Mouse (Mus musculus) E14TG2a.4 (cell line): Measurements from ENCODE around the gene Ythdf2.
A peak's percentile ranks its signal among the peaks of the same experiment; 100 is the strongest.

Source experiments
- H3K27me3 ChIP-seq: 2 replicates; pipeline ENCODE4 v1.6.1; 2014; ENCODE audit warnings: low read length, control low read depth; ENCODE audit not compliant: insufficient read depth
- H3K36me3 ChIP-seq: 2 replicates; pipeline ENCODE4 v1.6.1; 2014; ENCODE audit warnings: low read length, control low read depth; ENCODE audit not compliant: insufficient read depth
- H3K4me1 ChIP-seq: replicated peaks from 2 replicates; pipeline ENCODE4 v1.6.1; 2014; ENCODE audit warnings: low read depth, low read length, control low read depth
- H3K4me3 ChIP-seq: replicated peaks from 2 replicates; pipeline ENCODE4 v1.5.1; 2014; ENCODE audit warnings: mild to moderate bottlenecking, low read length
- H3K9me3 ChIP-seq: 2 replicates; pipeline ENCODE4 v1.6.1; 2014; ENCODE audit warnings: low read length, control low read depth
- CTCF ChIP-seq: conservative IDR thresholded peaks from 2 replicates; pipeline ENCODE4 v1.5.1; 2014; ENCODE audit warnings: low read length
- NANOG ChIP-seq: IDR thresholded peaks from 2 replicates; pipeline ENCODE4 v1.6.1; 2014; ENCODE audit warnings: borderline replicate concordance, low read length, mixed read lengths
- POU5F1 ChIP-seq: IDR thresholded peaks from 2 replicates; pipeline ENCODE4 v1.6.1; 2014; ENCODE audit warnings: low read length, borderline replicate concordance

Gene Ythdf2

DNA sequence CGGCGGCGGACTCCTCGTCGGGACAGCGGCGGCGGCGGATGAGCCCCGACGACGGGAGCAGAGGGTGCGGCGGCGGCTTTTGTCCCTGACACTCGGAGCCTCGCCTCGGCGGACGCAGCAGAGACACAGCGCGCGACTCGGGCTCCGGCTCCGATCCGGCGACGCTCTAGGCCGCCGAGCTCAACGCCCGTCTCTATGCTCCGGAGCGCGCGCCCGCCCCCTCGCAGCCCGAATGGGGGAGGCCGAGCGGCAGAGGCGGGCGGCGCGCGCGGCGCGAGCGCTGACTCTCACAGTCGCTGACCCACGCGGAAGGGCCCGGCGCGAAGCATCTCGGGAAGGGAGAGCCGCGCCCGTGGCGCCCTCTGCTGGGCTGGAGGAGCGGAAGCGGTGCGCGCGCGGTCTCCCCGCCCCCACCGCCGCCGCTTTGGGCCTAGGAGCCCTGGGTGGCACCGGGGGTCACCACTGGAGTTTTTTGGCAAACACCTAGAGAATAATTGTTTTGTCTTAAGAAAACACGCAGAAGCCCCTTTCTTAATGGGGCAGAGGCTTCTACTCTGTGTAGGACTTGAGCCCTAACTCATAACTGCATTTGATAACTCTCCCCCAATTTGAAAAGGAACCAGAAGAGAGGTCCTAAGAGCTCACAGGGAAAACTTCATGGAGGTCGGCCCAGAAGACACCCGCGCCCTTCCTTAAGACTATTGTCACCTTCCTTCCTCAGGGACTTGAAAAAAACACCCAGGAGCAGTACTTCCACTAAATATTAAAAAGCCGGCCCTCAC, at the start of gene Ythdf2:
Gene Ythdf2, minus strand, starts transcription at position 351 of the 782 bp plus-strand sequence.
- Histone ChIP-seq H3K36me3 (peaks cover 35% of the 10 kb centered on the region), H3K9me3 (no peaks in the 10 kb centered on the region), H3K4me1 (peaks cover 43% of the 10 kb centered on the region), H3K27me3 (0 out of 2 replicates have a peak, but pooled peaks cover 4% of the 10 kb centered on the region), H3K4me3 (peak within 1 kb of the TSS; percentile 93)
- TF ChIP-seq POU5F1 (no peak), NANOG (no peak), CTCF (no peak)

DNA sequence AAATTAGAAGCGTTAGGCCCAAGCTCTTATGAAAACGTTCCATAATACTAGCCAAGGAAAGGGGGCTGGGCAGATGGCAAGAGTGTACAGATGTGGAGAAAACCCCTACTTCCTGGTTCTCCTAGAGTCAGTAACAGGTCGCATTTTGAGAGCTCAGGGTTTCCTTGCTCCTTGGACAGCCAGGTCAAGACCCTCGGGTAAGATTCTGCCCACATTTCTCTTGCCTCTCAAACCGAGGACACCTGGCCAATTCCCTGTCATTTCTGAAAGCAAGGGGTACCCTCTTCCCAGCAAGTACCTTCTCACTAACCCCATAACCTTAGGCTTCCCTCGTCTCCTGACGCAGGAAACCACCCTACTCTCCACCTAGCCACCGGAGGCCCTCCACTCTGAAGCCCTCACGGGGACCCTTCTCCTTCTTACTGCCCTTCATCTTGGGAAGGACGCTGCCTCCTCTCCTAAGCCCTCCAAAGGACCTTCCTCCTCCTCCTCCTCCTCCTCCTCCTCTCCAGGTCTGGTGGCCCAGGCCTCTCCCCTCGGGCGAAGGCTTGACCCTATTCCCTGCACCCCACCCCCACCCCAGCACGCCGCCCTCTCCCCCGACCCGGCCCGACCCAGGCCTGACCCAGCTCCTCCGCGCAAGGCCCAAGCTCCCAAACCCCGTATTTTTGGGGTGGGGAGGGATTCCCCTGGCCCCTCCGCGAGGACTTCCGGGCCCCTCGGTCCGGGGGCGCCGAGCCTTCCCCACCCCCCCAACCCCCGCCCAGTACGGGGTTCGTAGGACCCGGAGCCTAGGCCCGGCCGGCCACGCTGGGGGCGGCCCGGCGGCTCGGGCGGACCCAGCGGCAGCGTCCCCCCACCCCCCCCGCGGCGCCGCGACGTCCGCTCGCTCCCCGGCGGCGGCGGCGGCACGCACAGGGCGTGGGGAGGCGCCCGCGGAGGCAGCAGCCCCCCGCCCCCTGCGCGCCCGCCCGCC, 48.6 kb upstream of the Ythdf2 start:
- Histone ChIP-seq H3K36me3 (peaks cover 13% of the 10 kb centered on the region; the same call in 1 of the 2 replicates), H3K9me3 (peaks cover 5% of the 10 kb centered on the region; the same call in 1 of the 2 replicates), H3K4me3 (peak overlapping the region; percentile 85), H3K27me3 (no peaks in the 10 kb centered on the region), H3K4me1 (peaks cover 68% of the 10 kb centered on the region)
- TF ChIP-seq POU5F1 (no peak), CTCF (no peak), NANOG (no peak)

DNA sequence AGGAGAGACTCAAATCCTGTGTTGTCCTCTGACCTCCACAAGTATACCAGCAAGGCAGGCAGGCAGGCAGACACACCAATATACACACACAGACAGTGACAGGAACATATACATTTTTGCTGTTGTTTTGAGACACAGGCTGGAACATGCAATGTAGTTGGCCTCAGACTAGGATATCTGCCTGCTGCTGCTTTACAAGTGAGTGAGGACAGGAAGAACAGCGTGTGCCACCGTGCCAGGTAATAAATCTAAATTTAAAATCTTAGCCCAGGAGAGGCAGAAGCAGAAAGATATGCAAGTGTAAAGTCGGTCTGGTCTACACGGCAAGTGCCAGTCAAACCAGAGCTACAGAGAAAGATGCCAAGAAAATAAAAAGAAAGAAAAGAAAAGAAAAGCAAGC, 47.1 kb upstream of the Ythdf2 start:
- Histone ChIP-seq H3K4me3 (no peak overlapping the region), H3K4me1 (peaks cover 81% of the 10 kb centered on the region), H3K36me3 (peaks cover 13% of the 10 kb centered on the region; the same call in 1 of the 2 replicates), H3K9me3 (no peaks in the 10 kb centered on the region), H3K27me3 (no peaks in the 10 kb centered on the region)
- no peak for TF ChIP-seq POU5F1
- no peak for TF ChIP-seq CTCF
- TF ChIP-seq NANOG, result no peak

DNA sequence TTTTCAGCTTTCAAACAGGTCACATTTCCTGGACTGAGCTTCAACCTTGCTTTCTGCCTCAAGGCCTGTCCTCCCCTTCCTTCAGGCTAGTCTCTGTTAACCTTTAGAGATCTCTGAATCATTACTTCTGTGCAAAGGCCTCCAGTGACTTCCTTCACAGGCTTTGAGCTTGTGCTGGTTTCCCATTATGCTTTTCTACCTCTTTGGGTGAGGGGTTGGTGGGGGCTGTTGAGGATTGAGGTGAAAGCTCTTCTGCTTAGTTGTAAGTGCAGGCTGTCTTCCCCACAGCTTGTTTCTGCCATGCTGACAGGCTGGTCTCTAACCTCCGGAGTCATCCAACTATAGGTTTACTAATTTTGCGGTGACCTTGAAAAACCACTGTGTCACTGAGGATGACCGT, 44.3 kb upstream of the Ythdf2 start:
- H3K9me3 ChIP-seq, result no peaks in the 10 kb centered on the region
- H3K36me3 ChIP-seq, result peaks cover 31% of the 10 kb centered on the region
- no peak overlapping the region for H3K4me3 ChIP-seq
- H3K27me3 ChIP-seq, result no peaks in the 10 kb centered on the region
- peaks cover 77% of the 10 kb centered on the region for H3K4me1 ChIP-seq
- TF ChIP-seq CTCF, result no peak
- no peak for TF ChIP-seq NANOG
- no peak for TF ChIP-seq POU5F1

DNA sequence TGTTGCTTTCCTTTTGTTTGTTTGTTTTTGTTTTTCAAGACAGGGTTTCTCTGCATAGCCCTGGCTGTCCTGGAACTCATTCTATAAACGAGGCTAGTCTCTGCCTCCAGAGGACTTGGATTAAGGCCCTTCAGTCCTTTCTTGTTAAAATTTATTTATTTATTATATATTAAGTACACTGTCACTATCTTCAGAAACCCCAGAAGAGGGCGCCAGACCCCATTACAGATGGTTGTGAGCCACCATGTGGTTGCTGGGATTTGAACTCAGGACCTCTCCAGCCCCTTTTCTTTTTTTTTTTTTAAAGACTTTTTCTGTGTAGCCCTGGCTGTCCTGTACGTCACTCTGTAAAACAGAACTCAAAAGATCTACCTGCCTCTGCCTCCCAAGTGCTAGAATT, 42.9 kb upstream of the Ythdf2 start:
- Histone ChIP-seq H3K36me3 (peaks cover 45% of the 10 kb centered on the region), H3K4me3 (no peak overlapping the region), H3K4me1 (peaks cover 71% of the 10 kb centered on the region), H3K27me3 (no peaks in the 10 kb centered on the region), H3K9me3 (no peaks in the 10 kb centered on the region)
- TF ChIP-seq POU5F1 (no peak), NANOG (no peak), CTCF (no peak)

DNA sequence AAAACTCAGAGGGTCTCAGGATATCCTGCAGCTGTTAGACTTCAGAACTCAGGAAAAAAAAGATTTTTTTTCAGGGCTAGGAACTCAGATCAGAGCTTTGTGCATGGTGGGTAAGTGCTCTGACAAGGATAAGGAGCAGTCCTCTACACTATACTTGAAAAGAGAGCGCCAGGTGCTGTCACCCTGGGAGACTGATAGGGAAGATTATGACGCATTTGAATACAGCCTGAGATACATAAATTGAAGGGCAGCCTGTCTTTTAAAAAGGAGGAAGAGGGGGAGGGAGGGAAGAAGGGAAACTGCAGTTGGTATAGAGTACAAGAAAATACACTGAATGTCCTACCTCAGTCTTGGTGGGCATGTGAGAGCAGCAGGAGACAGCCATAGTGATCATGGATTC, 41.5 kb upstream of the Ythdf2 start:
- no peak overlapping the region for H3K4me3 ChIP-seq
- H3K27me3 ChIP-seq, result no peaks in the 10 kb centered on the region
- no peak for TF ChIP-seq CTCF
- no peak for TF ChIP-seq POU5F1
- no peak for TF ChIP-seq NANOG
- H3K4me1 ChIP-seq, result peaks cover 57% of the 10 kb centered on the region
- H3K36me3 ChIP-seq, result peaks cover 58% of the 10 kb centered on the region
- H3K9me3 ChIP-seq, result no peaks in the 10 kb centered on the region

DNA sequence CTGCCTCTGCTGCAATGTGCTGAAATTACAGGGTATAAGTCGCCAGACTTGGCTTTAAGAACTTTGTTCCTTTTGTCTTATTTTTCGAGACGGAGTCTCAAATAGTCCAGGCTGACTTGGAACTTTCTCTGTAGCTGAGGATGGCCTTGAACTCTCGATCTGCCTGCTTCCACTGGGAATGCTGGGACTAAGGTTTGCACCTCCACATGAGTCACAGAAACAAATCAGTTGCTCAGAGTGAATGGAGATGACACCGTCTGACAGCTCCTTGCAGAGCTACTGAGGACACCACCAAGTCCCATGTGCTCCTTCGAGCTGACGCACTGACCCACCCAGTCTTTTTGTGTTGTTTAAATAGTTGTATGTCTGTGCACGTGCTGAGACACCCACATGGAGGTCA, 41.0 kb upstream of the Ythdf2 start:
- peaks cover 52% of the 10 kb centered on the region for H3K4me1 ChIP-seq
- H3K9me3 ChIP-seq, result no peaks in the 10 kb centered on the region
- H3K4me3 ChIP-seq, result no peak overlapping the region
- H3K27me3 ChIP-seq, result no peaks in the 10 kb centered on the region
- peaks cover 63% of the 10 kb centered on the region for H3K36me3 ChIP-seq
- TF ChIP-seq CTCF (no peak), POU5F1 (no peak)

DNA sequence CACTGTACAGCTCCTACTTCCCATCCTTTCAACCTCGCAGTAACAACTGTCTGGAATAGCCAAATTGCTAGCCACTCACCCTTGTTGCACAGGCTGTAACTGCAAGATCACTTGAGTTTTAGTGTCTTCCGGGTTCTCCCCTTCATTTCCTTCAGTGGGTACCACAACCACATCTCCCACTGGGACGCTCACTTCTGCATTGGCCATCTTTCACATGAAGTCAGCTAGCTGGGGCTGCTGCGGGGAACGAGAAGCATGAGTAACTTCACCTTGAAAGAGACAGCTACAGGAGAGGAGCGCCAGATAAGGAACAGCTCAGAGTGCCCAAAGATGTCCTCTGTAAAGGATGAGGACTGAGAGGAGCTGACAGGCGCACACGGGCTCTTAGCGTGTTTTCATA, 39.5 kb upstream of the Ythdf2 start:
- TF ChIP-seq POU5F1 (no peak), CTCF (no peak), NANOG (no peak)
- peaks cover 37% of the 10 kb centered on the region for H3K4me1 ChIP-seq
- no peaks in the 10 kb centered on the region for H3K9me3 ChIP-seq
- no peaks in the 10 kb centered on the region for H3K27me3 ChIP-seq
- H3K36me3 ChIP-seq, result peaks cover 69% of the 10 kb centered on the region
- H3K4me3 ChIP-seq, result no peak overlapping the region
